Mouse (Mus musculus) intestine, embryonic 15.5 days (tissue): Measurements from ENCODE around the gene Hoxa3. TPM values are rescaled to one million over a fixed set of nuclear protein-coding genes. Genes with fewer than 3 reads are reported as not detected.
A peak's percentile ranks its signal among the peaks of the same experiment; 100 is the strongest.

Source experiments
- ATAC-seq: fragments of 200-750 bp; cut with Nextera tagmentation; 2 replicates; pipeline ENCODE4 v1.8.0; 2017; ENCODE audit warnings: moderate TSS enrichment, moderate library complexity
- H3K27ac ChIP-seq: fragments of 300-500 bp; sonication (generic); 2 replicates; pipeline ENCODE4 v1.5.1; 2015; ENCODE audit warnings: mild to moderate bottlenecking, inconsistent platforms
- H3K27me3 ChIP-seq: fragments of 300-500 bp; sonication (generic); replicated peaks from 2 replicates; pipeline ENCODE4 v1.6.1; 2015; ENCODE audit warnings: inconsistent platforms
- H3K36me3 ChIP-seq: fragments of 300-500 bp; sonication (generic); 2 replicates; pipeline ENCODE4 v1.6.1; 2015; ENCODE audit warnings: inconsistent platforms
- H3K4me1 ChIP-seq: fragments of 300-500 bp; sonication (generic); replicated peaks from 2 replicates; pipeline ENCODE4 v1.6.1; 2015; ENCODE audit warnings: inconsistent platforms
- H3K4me2 ChIP-seq: fragments of 300-500 bp; sonication (generic); replicated peaks from 2 replicates; pipeline ENCODE4 v1.6.1; 2015; ENCODE audit warnings: mild to moderate bottlenecking, inconsistent platforms
- H3K4me3 ChIP-seq: fragments of 300-500 bp; sonication (generic); replicated peaks from 2 replicates; pipeline ENCODE4 v1.5.1; 2015; ENCODE audit warnings: inconsistent platforms
- H3K9ac ChIP-seq: fragments of 300-500 bp; sonication (generic); 2 replicates; pipeline ENCODE4 v1.6.1; 2015; ENCODE audit warnings: inconsistent platforms
- H3K9me3 ChIP-seq: fragments of 300-500 bp; sonication (generic); 2 replicates; pipeline ENCODE4 v1.6.1; 2016; ENCODE audit warnings: inconsistent platforms
- WGBS: fragments of 180-500 bp; shearing (Covaris S2); methylation state at CpG from one replicate; pipeline ENCODE4 v1.1.7; 2015; 5-methylcytosine and 5-hydroxymethylcytosine counted together
- polyA plus RNA-seq: library from polyadenylated mRNA; unstranded; fragments of >200 nt; fragmentation: Nextera tagmentation; extraction: Ambion mirVana; gene quantifications from 2 replicates; pipeline ENCODE4 v1.2.1, GENCODE M21; 2015

Hoxa3 gene
- polyA plus RNA-seq, 1 experiment from 2014 or later = 6.2 TPM

GRCm38 (mm10) chr6:52190410-52190809 lies 22.7 kb downstream of the Hoxa3 start:
- no peaks in the 10 kb centered on the region for H3K27me3 ChIP-seq
- H3K36me3 ChIP-seq = no peaks in the 10 kb centered on the region
- no peaks in the 10 kb centered on the region for H3K9me3 ChIP-seq
- H3K4me1 ChIP-seq = peaks cover 47% of the 10 kb centered on the region
- H3K4me3 ChIP-seq = peak overlapping the region; percentile 65
- peak overlapping the region; percentile 81 for H3K9ac ChIP-seq
- H3K4me2 ChIP-seq = peak overlapping the region; percentile 94
- WGBS = 7% methylated on average over 23 of the region's 23 CpGs
- no peak for ATAC-seq
- peak overlapping the region; percentile 94 for H3K27ac ChIP-seq

DNA sequence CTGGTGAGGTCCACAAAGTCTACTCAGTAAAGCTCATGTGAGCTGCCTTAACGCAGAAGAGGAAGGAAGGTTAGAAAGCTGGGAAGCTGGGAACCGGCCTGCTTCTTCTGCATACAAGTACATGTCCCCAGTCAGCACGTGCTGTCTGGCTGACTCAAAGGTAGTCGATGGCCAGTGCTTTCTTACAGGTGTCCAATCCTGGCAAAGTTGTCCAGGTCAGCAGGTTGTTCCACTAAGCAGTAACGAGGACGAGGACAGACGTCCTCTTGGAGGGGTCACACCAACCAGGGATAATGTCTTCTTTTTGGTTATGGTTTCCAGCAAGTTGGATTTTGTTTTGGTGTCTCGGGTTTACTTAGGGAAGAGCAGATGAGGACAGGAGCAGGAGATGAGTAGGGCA lies 23.2 kb downstream of the Hoxa3 start:
- Histone ChIP-seq H3K4me2 (peak overlapping the region; percentile 94), H3K4me1 (peaks cover 50% of the 10 kb centered on the region), H3K36me3 (no peaks in the 10 kb centered on the region), H3K4me3 (peak overlapping the region; percentile 65), H3K9me3 (no peaks in the 10 kb centered on the region), H3K9ac (0 out of 2 replicates have a peak overlapping the region, but pooled peaks have one; percentile 81), H3K27me3 (no peaks in the 10 kb centered on the region), H3K27ac (peak overlapping the region; percentile 94)
- no peak for ATAC-seq
- WGBS = 40% methylated on average over 8 of the region's 8 CpGs

DNA sequence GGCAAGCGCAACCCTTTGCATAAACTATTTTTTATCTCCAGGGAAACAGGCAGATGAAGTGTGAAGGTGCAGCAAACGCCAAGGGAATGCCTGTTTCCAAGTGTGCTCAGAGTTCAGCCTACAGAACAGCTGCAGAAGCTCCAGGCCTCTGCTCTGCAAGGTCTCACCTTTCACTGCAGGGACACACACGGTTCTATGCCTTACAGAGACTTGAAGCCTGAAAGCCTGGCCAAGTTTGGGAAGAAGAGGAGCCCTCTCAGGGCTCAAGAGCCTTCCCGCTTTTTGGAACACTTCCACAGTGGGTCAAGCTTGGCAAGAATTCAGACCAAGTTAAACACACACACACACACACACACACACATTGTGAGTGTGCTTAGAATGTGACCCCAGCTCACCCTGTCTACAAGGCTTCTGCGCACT lies 24.0 kb downstream of the Hoxa3 start:
- peak; percentile 20; the same call in 1 of the 2 replicates for ATAC-seq
- H3K4me1 ChIP-seq = peaks cover 50% of the 10 kb centered on the region

DNA sequence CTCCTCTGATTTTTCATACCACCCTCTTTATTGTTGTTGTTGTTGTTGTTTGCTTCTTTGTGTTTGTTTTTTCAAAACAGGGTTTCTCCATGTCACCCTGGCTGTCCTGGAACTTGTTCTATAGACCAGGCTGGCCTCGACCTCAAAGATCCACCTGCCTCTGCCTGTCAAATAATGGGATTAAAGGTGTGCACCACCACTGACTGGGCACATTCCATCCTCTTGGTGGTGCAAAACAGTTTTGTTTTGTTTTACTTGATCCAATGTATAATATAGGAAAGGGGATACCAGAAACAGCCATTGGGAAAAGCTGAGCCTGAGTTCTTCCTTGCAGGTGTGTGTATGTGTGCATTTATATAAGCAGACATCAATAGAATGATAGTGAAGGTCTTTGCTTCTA lies 26.6 kb downstream of the Hoxa3 start:
- WGBS = 64% methylated on average over 1 of the region's 1 CpGs
- Histone ChIP-seq H3K4me1 (peaks cover 58% of the 10 kb centered on the region), H3K4me2 (no peak overlapping the region), H3K4me3 (no peak overlapping the region), H3K27me3 (no peaks in the 10 kb centered on the region), H3K9ac (no peak overlapping the region), H3K9me3 (no peaks in the 10 kb centered on the region), H3K36me3 (no peaks in the 10 kb centered on the region), H3K27ac (no peak overlapping the region)
- no peak for ATAC-seq

More for the DNA sequence above, 24.0 kb downstream of the Hoxa3 start:
- Histone ChIP-seq H3K9me3 (no peaks in the 10 kb centered on the region), H3K4me3 (no peak overlapping the region), H3K36me3 (no peaks in the 10 kb centered on the region), H3K4me2 (peak overlapping the region; percentile 94), H3K27ac (peak overlapping the region; percentile 94), H3K9ac (no peak overlapping the region; the same call in 1 of the 2 replicates), H3K27me3 (no peaks in the 10 kb centered on the region)
- WGBS = 39% methylated on average over 5 of the region's 5 CpGs

DNA sequence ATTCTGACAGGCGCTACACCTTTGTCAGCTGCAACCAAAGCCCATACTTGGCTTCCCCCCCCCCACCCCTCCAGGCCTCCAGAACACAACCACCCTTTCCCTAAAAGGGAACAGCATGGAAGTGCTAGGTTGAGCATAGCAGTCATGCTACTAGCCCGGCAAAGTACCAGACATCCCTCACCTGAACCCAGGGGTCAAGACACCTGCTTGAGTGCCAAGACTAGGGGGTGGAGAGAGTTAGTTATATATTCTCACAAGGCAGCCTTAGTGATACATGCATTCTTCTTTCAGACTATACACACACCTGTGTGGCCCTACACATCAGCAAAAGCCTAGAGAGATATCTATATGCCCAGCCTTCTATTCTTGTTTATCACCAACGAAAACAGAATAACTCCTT lies 27.3 kb downstream of the Hoxa3 start:
- no peak for ATAC-seq
- Histone ChIP-seq H3K4me2 (no peak overlapping the region), H3K4me1 (peaks cover 60% of the 10 kb centered on the region), H3K27me3 (no peaks in the 10 kb centered on the region), H3K36me3 (no peaks in the 10 kb centered on the region), H3K9me3 (no peaks in the 10 kb centered on the region), H3K4me3 (no peak overlapping the region), H3K9ac (no peak overlapping the region; the same call in 1 of the 2 replicates), H3K27ac (no peak overlapping the region)
- 37% methylated on average over 3 of the region's 3 CpGs for WGBS

GRCm38 (mm10) chr6:52185222-52185621 lies 27.9 kb downstream of the Hoxa3 start:
- WGBS = 6% methylated on average over 19 of the region's 19 CpGs
- no peak for ATAC-seq
- peak overlapping the region; percentile 49 for H3K4me2 ChIP-seq
- no peak overlapping the region; the same call in 1 of the 2 replicates for H3K9ac ChIP-seq
- peaks cover 58% of the 10 kb centered on the region for H3K4me1 ChIP-seq
- 0 out of 2 replicates have a peak overlapping the region, but pooled peaks have one; percentile 29 for H3K27ac ChIP-seq
- H3K9me3 ChIP-seq = no peaks in the 10 kb centered on the region
- no peaks in the 10 kb centered on the region for H3K27me3 ChIP-seq
- H3K36me3 ChIP-seq = no peaks in the 10 kb centered on the region
- H3K4me3 ChIP-seq = no peak overlapping the region

DNA sequence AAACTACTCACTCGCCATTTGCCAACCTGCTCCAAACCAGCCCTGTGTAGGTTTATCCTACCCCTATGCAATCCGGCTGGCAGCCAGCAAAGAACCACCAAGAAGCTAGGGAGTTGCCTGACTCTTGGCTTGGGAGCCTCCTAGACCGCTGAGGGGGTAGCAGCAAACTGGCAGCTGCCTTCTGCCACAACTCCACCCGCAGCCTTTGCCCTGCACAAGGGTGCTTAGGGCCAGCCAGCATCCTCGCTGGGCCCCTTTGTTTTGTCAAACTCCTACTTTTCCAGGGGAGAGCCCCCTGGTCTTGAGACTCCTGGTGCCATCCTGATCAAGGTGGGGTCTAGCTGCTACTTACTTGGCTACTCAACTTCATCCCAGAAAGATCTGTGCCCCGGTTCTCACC lies 28.5 kb downstream of the Hoxa3 start:
- no peaks in the 10 kb centered on the region for H3K9me3 ChIP-seq
- H3K36me3 ChIP-seq = no peaks in the 10 kb centered on the region
- H3K4me2 ChIP-seq = peak overlapping the region; percentile 49; the same call in 1 of the 2 replicates
- peak overlapping the region; percentile 60; the same call in 1 of the 2 replicates for H3K27ac ChIP-seq
- H3K9ac ChIP-seq = no peak overlapping the region
- WGBS = 39% methylated on average over 6 of the region's 6 CpGs
- peaks cover 53% of the 10 kb centered on the region for H3K4me1 ChIP-seq
- H3K27me3 ChIP-seq = no peaks in the 10 kb centered on the region
- H3K4me3 ChIP-seq = no peak overlapping the region
- ATAC-seq = no peak

- no peak overlapping the region for H3K9ac ChIP-seq
- H3K36me3 ChIP-seq = no peaks in the 10 kb centered on the region
- peaks cover 46% of the 10 kb centered on the region for H3K4me1 ChIP-seq
- ATAC-seq = peak; percentile 72
- no peaks in the 10 kb centered on the region for H3K27me3 ChIP-seq
- H3K4me3 ChIP-seq = no peak overlapping the region
- peak overlapping the region; percentile 60 for H3K27ac ChIP-seq
- H3K9me3 ChIP-seq = no peaks in the 10 kb centered on the region
- WGBS = 25% methylated on average over 10 of the region's 10 CpGs
- H3K4me2 ChIP-seq = peak overlapping the region; percentile 49
These were observed 29.6 kb downstream of the Hoxa3 start for GRCm38 (mm10) chr6:52183311-52184080.

DNA sequence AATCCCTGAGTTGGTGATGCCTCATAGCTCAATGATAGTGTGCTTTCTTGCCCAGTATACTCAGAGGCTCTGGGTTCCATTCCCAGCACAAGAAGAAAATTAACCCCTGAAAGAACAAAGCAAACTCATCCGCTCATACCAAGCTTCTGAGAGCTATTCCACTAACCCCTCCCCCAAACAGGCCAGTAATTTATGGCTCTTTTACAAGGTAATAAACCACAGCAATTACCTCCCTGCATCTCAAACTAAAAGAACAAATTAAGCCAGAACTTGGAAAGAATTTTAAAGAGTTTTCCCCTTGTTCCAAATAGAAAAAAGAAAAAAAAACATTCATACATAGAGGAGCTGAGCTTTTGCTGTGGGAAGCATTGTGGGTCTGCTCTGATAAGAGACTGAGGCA lies 30.3 kb downstream of the Hoxa3 start:
- Histone ChIP-seq H3K36me3 (no peaks in the 10 kb centered on the region), H3K4me2 (peak overlapping the region; percentile 49; the same call in 1 of the 2 replicates), H3K9ac (no peak overlapping the region), H3K27me3 (no peaks in the 10 kb centered on the region), H3K4me3 (no peak overlapping the region), H3K4me1 (peaks cover 46% of the 10 kb centered on the region), H3K27ac (peak overlapping the region; percentile 60), H3K9me3 (no peaks in the 10 kb centered on the region)
- peak; percentile 40 for ATAC-seq
- 38% methylated on average over 1 of the region's 1 CpGs for WGBS

GRCm38 (mm10) chr6:52182030-52182429 lies 31.1 kb downstream of the Hoxa3 start:
- Histone ChIP-seq H3K4me2 (no peak overlapping the region), H3K36me3 (no peaks in the 10 kb centered on the region), H3K4me1 (peaks cover 42% of the 10 kb centered on the region), H3K27me3 (no peaks in the 10 kb centered on the region), H3K9me3 (no peaks in the 10 kb centered on the region), H3K4me3 (no peak overlapping the region), H3K9ac (no peak overlapping the region), H3K27ac (no peak overlapping the region)
- WGBS = 38% methylated on average over 2 of the region's 2 CpGs
- no peak for ATAC-seq

GRCm38 (mm10) chr6:52180726-52181125 lies 32.4 kb downstream of the Hoxa3 start:
- Histone ChIP-seq H3K4me1 (peaks cover 40% of the 10 kb centered on the region), H3K27me3 (no peaks in the 10 kb centered on the region), H3K36me3 (no peaks in the 10 kb centered on the region), H3K4me3 (peak overlapping the region; percentile 61), H3K9ac (0 out of 2 replicates have a peak overlapping the region, but pooled peaks have one; percentile 26), H3K27ac (no peak overlapping the region), H3K9me3 (no peaks in the 10 kb centered on the region), H3K4me2 (peak overlapping the region; percentile 75)
- WGBS = 54% methylated on average over 3 of the region's 3 CpGs
- ATAC-seq = no peak

DNA sequence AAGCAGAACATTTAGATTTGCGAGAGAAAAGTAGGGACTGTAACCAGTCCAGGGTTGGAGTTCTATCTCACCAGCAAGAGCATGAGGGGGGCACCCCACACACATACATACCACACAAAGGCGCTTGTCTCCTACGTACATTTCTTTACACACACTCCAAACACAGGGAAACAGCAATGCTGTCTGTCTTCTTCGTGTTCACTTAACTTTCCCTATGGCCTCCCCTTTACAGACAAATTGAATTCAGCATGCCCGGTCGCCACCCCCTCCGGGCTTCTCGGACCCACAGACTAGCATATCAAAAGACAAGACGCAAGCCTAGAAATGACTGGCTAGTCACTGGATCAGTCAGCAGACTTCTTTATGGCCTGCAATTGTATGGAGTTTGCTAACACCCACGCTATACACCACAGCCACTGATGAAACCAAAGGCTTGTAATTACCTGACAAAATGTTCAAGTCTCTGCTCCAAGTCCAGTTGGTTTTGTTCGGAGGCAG lies 32.9 kb downstream of the Hoxa3 start:
- Histone ChIP-seq H3K27me3 (no peaks in the 10 kb centered on the region), H3K4me2 (peak overlapping the region; percentile 75), H3K27ac (peak overlapping the region; percentile 69), H3K4me3 (peak overlapping the region; percentile 61), H3K36me3 (no peaks in the 10 kb centered on the region), H3K4me1 (peaks cover 37% of the 10 kb centered on the region), H3K9me3 (no peaks in the 10 kb centered on the region), H3K9ac (peak overlapping the region; percentile 69)
- 39% methylated on average over 11 of the region's 11 CpGs for WGBS
- ATAC-seq = no peak
